Mouse (Mus musculus): ENCODE results near the gene Trp53bp2. TPM values are rescaled to one million over a fixed set of nuclear protein-coding genes. Genes with fewer than 3 reads are reported as not detected.

Trp53bp2 gene
- 7.5 TPM for polyA plus RNA-seq (2012; fragmentation: generic; extraction: Trizol)
- long read RNA-seq, experiment 1, partial matches to known transcripts = 1 of 2 reads
- long read RNA-seq, experiment 1, other reads (novel, unspliced or antisense) = 1 of 2 reads
- long read RNA-seq, experiment 2, full-length matches to known transcripts = 45 of 54 reads
- long read RNA-seq, experiment 2, partial matches to known transcripts = 8 of 54 reads
- long read RNA-seq, experiment 2, other reads (novel, unspliced or antisense) = 1 of 54 reads

DNA sequence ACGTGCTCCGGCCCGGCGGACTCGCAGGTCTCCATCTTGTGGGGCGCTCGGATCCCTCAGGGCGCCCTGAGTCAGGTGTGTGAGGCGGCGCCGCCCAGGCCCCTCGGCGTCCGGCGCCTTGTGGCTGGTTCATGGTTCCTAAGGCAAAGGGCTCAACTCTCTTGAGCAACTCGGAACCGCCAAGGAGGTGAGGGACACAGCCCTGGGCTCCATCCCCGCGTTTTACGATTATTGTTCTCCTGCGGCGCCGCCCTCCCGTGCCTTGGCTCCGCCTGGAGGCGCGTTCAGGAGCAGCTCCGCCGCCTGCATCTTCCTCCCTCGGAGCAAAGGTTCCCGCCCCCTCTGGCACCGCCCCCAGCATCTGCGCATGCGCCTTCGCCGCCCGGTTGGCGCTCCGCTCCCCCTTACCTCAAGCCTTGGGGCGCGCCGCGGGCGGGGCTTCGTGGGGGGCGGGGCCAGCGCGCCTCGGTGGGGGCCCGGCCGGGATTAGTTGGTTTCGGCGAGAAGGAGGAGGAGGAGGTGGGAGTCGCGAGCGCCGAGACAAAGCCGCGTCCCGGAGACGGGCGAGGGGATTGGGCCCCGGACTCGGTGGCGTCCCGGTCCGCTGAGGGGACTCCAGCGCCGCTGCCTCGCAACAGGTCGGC is at the start of gene Trp53bp2:
Gene Trp53bp2, plus strand, starts transcription at position 489 of the 644 bp plus-strand sequence.
- Histone ChIP-seq H3K27me3 (ENCODE audit: control insufficient read depth, insufficient read depth, insufficient read length) (no peaks in the 10 kb centered on the region), H3ac (ENCODE audit: control insufficient read depth, insufficient read length, low read depth) (peak within 1 kb of the TSS; percentile 83), H3K79me3 (ENCODE audit: low read depth) (peaks cover 26% of the 10 kb centered on the region), H3K4me3 (ENCODE audit: insufficient read depth, poor library complexity, severe bottlenecking) (peak within 1 kb of the TSS; percentile 68), H3K36me3 (ENCODE audit: control insufficient read depth, insufficient read depth) (no peaks in the 10 kb centered on the region), H3K79me2 (ENCODE audit: control insufficient read depth, insufficient read depth) (peaks cover 45% of the 10 kb centered on the region)
- TF ChIP-seq CEBPB (IDR thresholded peaks at IDR 0.05; ENCODE audit: low read depth) = no peak
- TF ChIP-seq MAX (IDR thresholded peaks at IDR 0.05) = peak; percentile 6

DNA sequence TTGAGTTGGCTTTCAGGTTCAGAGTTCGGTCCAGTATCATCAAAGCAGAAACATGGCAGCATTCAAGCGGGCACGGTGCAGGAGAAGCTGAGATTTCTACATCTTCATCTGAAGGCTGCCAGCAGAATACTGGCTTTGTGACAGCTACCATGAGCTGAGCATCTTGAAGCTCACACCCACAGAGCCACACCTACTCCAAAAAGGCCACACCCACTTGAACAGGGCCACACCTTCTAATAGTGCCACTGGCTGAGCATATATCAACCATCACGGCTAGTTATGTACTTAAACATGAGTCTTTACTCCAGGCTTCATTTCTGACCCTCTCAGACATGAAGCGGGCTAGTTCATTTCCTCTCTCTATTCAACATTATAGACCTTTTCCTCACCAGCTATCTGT is 46.3 kb upstream of the Trp53bp2 start:
- no peak overlapping the region for H3K4me3 ChIP-seq (ENCODE audit: insufficient read depth, poor library complexity, severe bottlenecking)
- TF ChIP-seq USF1 (IDR thresholded peaks at IDR 0.05; ENCODE audit: low read depth) (no peak), MYOD1 (IDR thresholded peaks at IDR 0.05; ENCODE audit: control insufficient read depth, insufficient read length, low read depth) (no peak), MAX (IDR thresholded peaks at IDR 0.05) (no peak), CEBPB (IDR thresholded peaks at IDR 0.05; ENCODE audit: low read depth) (no peak), MYOG (IDR thresholded peaks at IDR 0.05; ENCODE audit: control insufficient read depth, extremely low read depth, insufficient read length) (no peak), FOSL1 (IDR thresholded peaks at IDR 0.05; ENCODE audit: insufficient read depth, low read length, poor library complexity, severe bottlenecking) (no peak), CTCF (IDR thresholded peaks at IDR 0.05; ENCODE audit: control insufficient read depth, insufficient read depth, insufficient read length) (no peak)

DNA sequence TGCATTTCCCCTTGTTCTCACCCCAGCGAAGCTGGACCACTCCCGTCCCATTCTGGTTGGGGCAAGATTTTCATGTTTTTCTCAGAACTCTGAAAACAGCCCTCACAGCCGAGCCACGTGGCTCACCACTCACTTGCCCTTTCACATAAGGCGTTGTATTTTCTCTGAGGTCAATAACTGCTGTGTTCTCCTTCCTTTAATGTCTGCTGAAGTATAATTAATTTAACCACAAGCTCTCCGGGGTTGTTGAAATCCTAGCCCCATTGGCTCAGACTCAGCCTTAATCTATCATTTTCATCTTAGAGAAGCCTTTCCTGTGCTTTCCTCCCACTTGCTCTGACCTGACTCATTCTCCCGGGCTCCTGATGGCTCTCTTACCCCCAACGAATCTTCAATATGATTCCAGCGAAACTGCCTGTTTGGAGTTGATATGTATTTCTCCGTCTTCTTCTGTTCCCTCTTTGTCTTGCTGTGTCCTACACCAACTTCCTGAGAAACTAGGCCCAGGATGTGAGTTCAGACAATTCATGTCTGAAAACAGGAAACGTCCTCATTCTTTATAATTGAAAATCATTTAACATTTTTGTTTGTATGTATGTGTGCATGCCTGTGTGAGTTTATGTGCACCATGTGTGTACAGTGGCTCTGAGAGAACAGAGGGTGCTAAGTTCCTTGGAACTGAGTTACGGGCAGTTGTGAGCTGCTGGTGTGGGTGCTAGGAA is 45.1 kb upstream of the Trp53bp2 start:
- H3K79me3 ChIP-seq (ENCODE audit: low read depth) = no peaks in the 10 kb centered on the region
- no peak overlapping the region for H3ac ChIP-seq (ENCODE audit: control insufficient read depth, insufficient read length, low read depth)
- H3K4me3 ChIP-seq (ENCODE audit: insufficient read depth, poor library complexity, severe bottlenecking) = no peak overlapping the region
- H3K36me3 ChIP-seq (ENCODE audit: control insufficient read depth, insufficient read depth) = no peaks in the 10 kb centered on the region
- H3K27me3 ChIP-seq (ENCODE audit: control insufficient read depth, insufficient read depth, insufficient read length) = no peaks in the 10 kb centered on the region
- peak; percentile 80 for TF ChIP-seq USF1 (IDR thresholded peaks at IDR 0.05; ENCODE audit: low read depth)
- peak; percentile 95 for TF ChIP-seq MAX (IDR thresholded peaks at IDR 0.05)
- TF ChIP-seq CEBPB (IDR thresholded peaks at IDR 0.05; ENCODE audit: low read depth) = peak; percentile 6
- no peak for TF ChIP-seq FOSL1 (IDR thresholded peaks at IDR 0.05; ENCODE audit: insufficient read depth, low read length, poor library complexity, severe bottlenecking)
- no peaks in the 10 kb centered on the region for H3K79me2 ChIP-seq (ENCODE audit: control insufficient read depth, insufficient read depth)

More for the DNA sequence above, 46.3 kb upstream of the Trp53bp2 start:
- Histone ChIP-seq H3K36me3 (ENCODE audit: control insufficient read depth, insufficient read depth) (no peaks in the 10 kb centered on the region), H3K27me3 (ENCODE audit: control insufficient read depth, insufficient read depth, insufficient read length) (no peaks in the 10 kb centered on the region), H3K79me3 (ENCODE audit: low read depth) (no peaks in the 10 kb centered on the region), H3ac (ENCODE audit: control insufficient read depth, insufficient read length, low read depth) (no peak overlapping the region), H3K79me2 (ENCODE audit: control insufficient read depth, insufficient read depth) (no peaks in the 10 kb centered on the region)

DNA sequence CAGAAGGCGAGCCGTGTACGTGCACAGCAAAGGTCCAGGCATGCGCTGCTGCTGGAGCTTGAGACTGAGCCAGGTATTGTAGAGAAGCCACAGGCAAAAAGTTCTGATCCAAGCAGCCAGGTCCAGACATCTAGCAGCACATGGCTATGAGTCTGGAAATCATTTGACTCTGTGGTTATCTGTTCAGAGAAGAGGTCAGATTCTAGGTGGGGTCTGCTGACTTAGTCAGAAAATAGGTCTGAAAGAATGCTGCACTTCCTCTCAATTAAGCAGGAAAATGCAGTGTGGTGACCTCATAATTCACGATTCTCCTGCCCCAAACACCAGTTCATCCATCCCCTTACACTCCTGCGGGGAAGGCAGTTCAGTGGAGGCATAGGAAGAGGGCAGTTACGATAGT is 40.7 kb upstream of the Trp53bp2 start:
- peak overlapping the region; percentile 7 for H3ac ChIP-seq (ENCODE audit: control insufficient read depth, insufficient read length, low read depth)
- TF ChIP-seq CEBPB (IDR thresholded peaks at IDR 0.05; ENCODE audit: low read depth) = no peak
- no peak for TF ChIP-seq MYOG (IDR thresholded peaks at IDR 0.05; ENCODE audit: control insufficient read depth, extremely low read depth, insufficient read length)
- no peak for TF ChIP-seq USF1 (IDR thresholded peaks at IDR 0.05; ENCODE audit: low read depth)
- TF ChIP-seq MYOD1 (IDR thresholded peaks at IDR 0.05; ENCODE audit: control insufficient read depth, insufficient read length, low read depth) = no peak
- peak; percentile 10 for TF ChIP-seq FOSL1 (IDR thresholded peaks at IDR 0.05; ENCODE audit: insufficient read depth, low read length, poor library complexity, severe bottlenecking)
- peak; percentile 79 for TF ChIP-seq MAX (IDR thresholded peaks at IDR 0.05)
- no peak for TF ChIP-seq CTCF (IDR thresholded peaks at IDR 0.05; ENCODE audit: control insufficient read depth, insufficient read depth, insufficient read length)
- H3K79me3 ChIP-seq (ENCODE audit: low read depth) = no peaks in the 10 kb centered on the region
- no peaks in the 10 kb centered on the region for H3K79me2 ChIP-seq (ENCODE audit: control insufficient read depth, insufficient read depth)
- H3K4me3 ChIP-seq (ENCODE audit: insufficient read depth, poor library complexity, severe bottlenecking) = no peak overlapping the region
- no peaks in the 10 kb centered on the region for H3K36me3 ChIP-seq (ENCODE audit: control insufficient read depth, insufficient read depth)
- H3K27me3 ChIP-seq (ENCODE audit: control insufficient read depth, insufficient read depth, insufficient read length) = no peaks in the 10 kb centered on the region

DNA sequence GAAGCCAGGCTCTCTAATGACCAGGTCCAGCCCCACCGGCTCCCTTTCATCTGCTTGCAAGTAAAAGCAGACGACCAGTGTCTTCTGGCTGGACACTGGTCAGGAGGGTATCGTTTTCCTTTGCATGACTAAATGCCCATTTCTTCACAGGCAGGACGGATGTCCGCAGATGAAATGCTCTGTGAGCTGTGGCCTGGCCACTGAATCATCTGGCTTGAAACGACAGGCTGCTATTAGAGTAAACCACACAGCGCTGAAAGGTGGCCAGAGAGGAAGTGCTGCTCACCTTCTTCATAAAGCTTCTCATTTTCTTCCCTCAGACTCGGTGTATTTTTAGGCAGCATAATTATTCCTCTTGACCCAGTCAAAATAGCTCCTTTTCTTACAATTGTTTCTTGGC is 40.2 kb upstream of the Trp53bp2 start:
- no peak overlapping the region for H3ac ChIP-seq (ENCODE audit: control insufficient read depth, insufficient read length, low read depth)
- H3K36me3 ChIP-seq (ENCODE audit: control insufficient read depth, insufficient read depth) = no peaks in the 10 kb centered on the region
- no peak overlapping the region for H3K4me3 ChIP-seq (ENCODE audit: insufficient read depth, poor library complexity, severe bottlenecking)
- no peaks in the 10 kb centered on the region for H3K79me2 ChIP-seq (ENCODE audit: control insufficient read depth, insufficient read depth)
- no peaks in the 10 kb centered on the region for H3K27me3 ChIP-seq (ENCODE audit: control insufficient read depth, insufficient read depth, insufficient read length)
- TF ChIP-seq CTCF (IDR thresholded peaks at IDR 0.05; ENCODE audit: control insufficient read depth, insufficient read depth, insufficient read length) (no peak), CEBPB (IDR thresholded peaks at IDR 0.05; ENCODE audit: low read depth) (peak; percentile 79), MAX (IDR thresholded peaks at IDR 0.05) (no peak), MYOD1 (IDR thresholded peaks at IDR 0.05; ENCODE audit: control insufficient read depth, insufficient read length, low read depth) (peak; percentile 68)
- no peaks in the 10 kb centered on the region for H3K79me3 ChIP-seq (ENCODE audit: low read depth)

DNA sequence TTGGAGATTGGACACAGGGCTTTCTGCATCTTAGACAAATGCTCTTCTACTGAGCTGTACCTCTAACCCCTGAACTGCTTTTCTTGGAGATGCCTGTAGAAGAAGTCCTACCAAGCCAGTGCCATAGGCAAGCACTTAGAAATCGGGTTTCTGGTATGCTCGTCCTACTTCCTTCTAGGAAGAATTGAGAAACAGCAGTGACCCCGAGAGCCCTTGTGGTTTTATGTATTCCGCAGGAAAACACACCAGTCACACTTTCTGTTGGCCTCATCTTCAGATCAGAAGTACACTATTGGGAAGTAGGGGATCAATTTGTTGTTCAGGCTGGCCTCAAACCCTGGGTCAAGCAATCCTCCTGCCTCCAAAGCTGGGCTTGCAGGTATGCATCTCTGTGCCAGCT is 39.5 kb upstream of the Trp53bp2 start:
- Histone ChIP-seq H3K79me2 (ENCODE audit: control insufficient read depth, insufficient read depth) (no peaks in the 10 kb centered on the region), H3ac (ENCODE audit: control insufficient read depth, insufficient read length, low read depth) (no peak overlapping the region), H3K27me3 (ENCODE audit: control insufficient read depth, insufficient read depth, insufficient read length) (no peaks in the 10 kb centered on the region), H3K4me3 (ENCODE audit: insufficient read depth, poor library complexity, severe bottlenecking) (no peak overlapping the region), H3K36me3 (ENCODE audit: control insufficient read depth, insufficient read depth) (no peaks in the 10 kb centered on the region), H3K79me3 (ENCODE audit: low read depth) (no peaks in the 10 kb centered on the region)
- peak; percentile 83 for TF ChIP-seq CEBPB (IDR thresholded peaks at IDR 0.05; ENCODE audit: low read depth)
- TF ChIP-seq MYOD1 (IDR thresholded peaks at IDR 0.05; ENCODE audit: control insufficient read depth, insufficient read length, low read depth) = no peak

Data from C2C12 (cell line).